Mouse (Mus musculus) MEL (cell line): Measurements from ENCODE around the gene Klhl3. TPM values are rescaled to one million over a fixed set of nuclear protein-coding genes. Genes with fewer than 3 reads are reported as not detected.
A peak's percentile ranks its signal among the peaks of the same experiment; 100 is the strongest.

Experiments used
- DNase-seq: peaks from one replicate; pipeline ENCODE4 v3.0.0; 2011; ENCODE audit warnings: low read depth, low spot score
- H3K27ac ChIP-seq: 2 replicates; pipeline ENCODE4 v1.5.1; 2012; ENCODE audit warnings: low read depth, mild to moderate bottlenecking, control low read depth, low read length, moderate library complexity; ENCODE audit not compliant: control insufficient read depth
- H3K27me3 ChIP-seq, 2 experiments: fragments of 150-350 bp in 1 of 2; sonication (generic) in 1 of 2; 2 replicates each; pipeline ENCODE4 v1.6.1; 2012; ENCODE audit warnings: low read length in 2 of 2, mild to moderate bottlenecking in 2 of 2, improper control_type of control experiment in 1 of 2, moderate library complexity in 1 of 2; ENCODE audit not compliant: insufficient read depth in 2 of 2, control insufficient read depth in 1 of 2
- H3K36me3 ChIP-seq, 2 experiments: 2 replicates each; pipeline ENCODE4 v1.6.1; 2012 to 2014; ENCODE audit warnings: low read length in 2 of 2, improper control_type of control experiment in 1 of 2, inconsistent platforms in 1 of 2, mild to moderate bottlenecking in 1 of 2; ENCODE audit not compliant: insufficient read depth in 2 of 2, control insufficient read depth in 1 of 2
- H3K4me1 ChIP-seq, 2 experiments: fragments of 150-350 bp in 1 of 2; sonication (generic) in 1 of 2; 2 replicates each; pipeline ENCODE4 v1.6.1; 2012; ENCODE audit warnings: low read length in 2 of 2, improper control_type of control experiment in 1 of 2, mild to moderate bottlenecking in 1 of 2; ENCODE audit not compliant: insufficient read depth in 2 of 2, control insufficient read depth in 1 of 2
- H3K4me3 ChIP-seq, 2 experiments: fragments of 150-350 bp in 1 of 2; sonication (generic) in 1 of 2; 2 replicates each; pipeline ENCODE4 v1.5.1; 2012; ENCODE audit warnings: low read depth in 2 of 2, low read length in 2 of 2, mild to moderate bottlenecking in 2 of 2, moderate library complexity in 2 of 2, control low read depth in 1 of 2, improper control_type of control experiment in 1 of 2; ENCODE audit not compliant: control insufficient read depth in 1 of 2, insufficient read depth in 1 of 2
- H3K79me2 ChIP-seq: 2 replicates; pipeline ENCODE4 v1.6.1; 2012; ENCODE audit warnings: mild to moderate bottlenecking, low read length, moderate library complexity; ENCODE audit not compliant: control insufficient read depth, poor library complexity, insufficient read depth
- H3K9ac ChIP-seq: 2 replicates; pipeline ENCODE4 v1.6.1; 2012; ENCODE audit warnings: low read depth, mild to moderate bottlenecking, control low read depth, low read length, moderate library complexity; ENCODE audit not compliant: control insufficient read depth, poor library complexity, severe bottlenecking
- H3K9me3 ChIP-seq: fragments of 150-350 bp; sonication (generic); replicated peaks from 2 replicates; pipeline ENCODE4 v1.6.1; 2012; ENCODE audit warnings: mild to moderate bottlenecking, low read length, improper control_type of control experiment, moderate library complexity; ENCODE audit not compliant: insufficient read depth
- BHLHE40 ChIP-seq: IDR thresholded peaks from 2 replicates; pipeline ENCODE4 v1.6.1; 2012; ENCODE audit warnings: low read depth, mild to moderate bottlenecking, inconsistent platforms, low read length, improper control_type of control experiment, borderline replicate concordance
- CHD1 ChIP-seq: IDR thresholded peaks from 2 replicates; pipeline ENCODE4 v1.6.1; 2012; ENCODE audit warnings: low read depth, mild to moderate bottlenecking, inconsistent platforms, low read length, improper control_type of control experiment
- ELF1 ChIP-seq: IDR thresholded peaks from 2 replicates; pipeline ENCODE4 v1.6.1; 2014; ENCODE audit warnings: low read depth, mild to moderate bottlenecking, inconsistent platforms, low read length, improper control_type of control experiment, moderate library complexity
- EP300 ChIP-seq, 2 experiments: IDR thresholded peaks; 2 replicates each; pipeline ENCODE4 v1.6.1; 2011; ENCODE audit warnings: improper control_type of control experiment in 2 of 2, low read length in 2 of 2, low read depth in 1 of 2, mild to moderate bottlenecking in 1 of 2
- ETS1 ChIP-seq: IDR thresholded peaks from 2 replicates; pipeline ENCODE4 v1.6.1; 2012; ENCODE audit warnings: low read depth, mild to moderate bottlenecking, inconsistent platforms, low read length, improper control_type of control experiment, moderate library complexity
- GATA1 ChIP-seq: IDR thresholded peaks from 2 replicates; pipeline ENCODE4 v1.6.1; 2011; ENCODE audit warnings: low read depth, low read length, improper control_type of control experiment
- HCFC1 ChIP-seq: IDR thresholded peaks from 2 replicates; pipeline ENCODE4 v1.6.1; 2012; ENCODE audit warnings: low read depth, mild to moderate bottlenecking, inconsistent platforms, low read length, improper control_type of control experiment, moderate library complexity
- JUND ChIP-seq: IDR thresholded peaks from 2 replicates; pipeline ENCODE4 v1.6.1; 2011; ENCODE audit warnings: low read depth, mild to moderate bottlenecking, improper control_type of control experiment, low read length
- KAT2A ChIP-seq: conservative IDR thresholded peaks from 2 replicates; pipeline ENCODE4 v1.6.1; 2012; ENCODE audit warnings: low read depth, low read length, improper control_type of control experiment, inconsistent platforms
- MAFK ChIP-seq: IDR thresholded peaks from 2 replicates; pipeline ENCODE4 v1.6.1; 2011; ENCODE audit warnings: low read depth, mild to moderate bottlenecking, low read length, improper control_type of control experiment, borderline replicate concordance
- MAX ChIP-seq: IDR thresholded peaks from 2 replicates; pipeline ENCODE4 v1.6.1; 2011; ENCODE audit warnings: low read length, improper control_type of control experiment
- MAZ ChIP-seq: IDR thresholded peaks from 2 replicates; pipeline ENCODE4 v1.6.1; 2012; ENCODE audit warnings: low read depth, mild to moderate bottlenecking, inconsistent platforms, low read length, improper control_type of control experiment
- MXI1 ChIP-seq: IDR thresholded peaks from 2 replicates; pipeline ENCODE4 v1.6.1; 2011; ENCODE audit warnings: mild to moderate bottlenecking, low read depth, low read length, improper control_type of control experiment
- MYC ChIP-seq: IDR thresholded peaks from 2 replicates; pipeline ENCODE4 v1.6.1; 2011; ENCODE audit warnings: low read depth, mild to moderate bottlenecking, low read length, improper control_type of control experiment, moderate library complexity
- NELFE ChIP-seq: IDR thresholded peaks from 2 replicates; pipeline ENCODE4 v1.6.1; 2011; ENCODE audit warnings: low read depth, low read length, improper control_type of control experiment
- NRF1 ChIP-seq: IDR thresholded peaks from 2 replicates; pipeline ENCODE4 v1.6.1; 2014; ENCODE audit warnings: low read depth, mild to moderate bottlenecking, inconsistent platforms, low read length, improper control_type of control experiment, moderate library complexity; ENCODE audit not compliant: poor library complexity, insufficient read depth, severe bottlenecking
- POLR2A ChIP-seq, 2 experiments: IDR thresholded peaks; 2 replicates each; pipeline ENCODE4 v1.6.1; 2011 to 2012; ENCODE audit warnings: low read length in 2 of 2, mild to moderate bottlenecking in 2 of 2, control low read depth in 1 of 2, improper control_type of control experiment in 1 of 2, low read depth in 1 of 2, moderate library complexity in 1 of 2; ENCODE audit not compliant: control insufficient read depth in 1 of 2, insufficient read depth in 1 of 2, poor library complexity in 1 of 2
- POLR2AphosphoS2 ChIP-seq: IDR thresholded peaks from 2 replicates; pipeline ENCODE4 v1.6.1; 2011; ENCODE audit warnings: low read length, improper control_type of control experiment
- RCOR1 ChIP-seq: IDR thresholded peaks from 2 replicates; pipeline ENCODE4 v1.6.1; 2012; ENCODE audit warnings: low read depth, mild to moderate bottlenecking, inconsistent platforms, low read length, improper control_type of control experiment
- SIN3A ChIP-seq: IDR thresholded peaks from 2 replicates; pipeline ENCODE4 v1.6.1; 2012; ENCODE audit warnings: low read length, improper control_type of control experiment, inconsistent platforms
- SMC3 ChIP-seq: IDR thresholded peaks from 2 replicates; pipeline ENCODE4 v1.6.1; 2011; ENCODE audit warnings: low read depth, low read length, improper control_type of control experiment
- TBP ChIP-seq: IDR thresholded peaks from 2 replicates; pipeline ENCODE4 v1.8.0; 2011; ENCODE audit warnings: low read depth, low read length, improper control_type of control experiment
- TCF12 ChIP-seq: IDR thresholded peaks from 2 replicates; pipeline ENCODE4 v1.6.1; 2014; ENCODE audit warnings: low read depth, mild to moderate bottlenecking, inconsistent platforms, low read length, improper control_type of control experiment, moderate library complexity
- UBTF ChIP-seq: IDR thresholded peaks from 2 replicates; pipeline ENCODE4 v1.6.1; 2012; ENCODE audit warnings: low read depth, mild to moderate bottlenecking, inconsistent platforms, low read length, improper control_type of control experiment, moderate library complexity, borderline replicate concordance; ENCODE audit not compliant: insufficient read depth
- USF2 ChIP-seq, 2 experiments: IDR thresholded peaks; 2 replicates each; pipeline ENCODE4 v1.6.1; 2011 to 2012; ENCODE audit warnings: improper control_type of control experiment in 2 of 2, low read length in 2 of 2, borderline replicate concordance in 1 of 2, inconsistent platforms in 1 of 2, low read depth in 1 of 2, mild to moderate bottlenecking in 1 of 2; ENCODE audit not compliant: insufficient read depth in 1 of 2
- ZKSCAN1 ChIP-seq: IDR thresholded peaks from 2 replicates; pipeline ENCODE4 v1.6.1; 2012; ENCODE audit warnings: low read depth, mild to moderate bottlenecking, inconsistent platforms, low read length, improper control_type of control experiment, moderate library complexity
- ZMIZ1 ChIP-seq: IDR thresholded peaks from 2 replicates; pipeline ENCODE4 v1.6.1; 2012; ENCODE audit warnings: low read depth, mild to moderate bottlenecking, inconsistent platforms, low read length, improper control_type of control experiment, moderate library complexity
- ZNF384 ChIP-seq: IDR thresholded peaks from 2 replicates; pipeline ENCODE4 v1.6.1; 2012; ENCODE audit warnings: low read depth, mild to moderate bottlenecking, inconsistent platforms, low read length, improper control_type of control experiment
- polyA plus RNA-seq, 2 experiments: library from polyadenylated mRNA; stranded (reverse) in 1 of 2; unstranded in 1 of 2; fragments of >175 nt in 1 of 2; fragments of >200 nt in 1 of 2; gene quantifications; 2 replicates each; pipeline versions ENCODE4 v1.2.1 to v1.2.4; 2012; ENCODE audit warnings: low replicate concordance in 2 of 2, low read depth in 1 of 2; ENCODE audit not compliant: insufficient read length in 2 of 2, insufficient read depth in 1 of 2, missing spikeins in 1 of 2
- total RNA-seq: library from RNA; depleted of rRNA; stranded (reverse); fragments of 300-350 nt; gene quantifications from 2 replicates; pipeline ENCODE4 v1.2.3, GENCODE M21; 2012

Gene Klhl3
- total and polyA plus RNA-seq, 3 experiments = 0.01 TPM; not detected in 2

DNA sequence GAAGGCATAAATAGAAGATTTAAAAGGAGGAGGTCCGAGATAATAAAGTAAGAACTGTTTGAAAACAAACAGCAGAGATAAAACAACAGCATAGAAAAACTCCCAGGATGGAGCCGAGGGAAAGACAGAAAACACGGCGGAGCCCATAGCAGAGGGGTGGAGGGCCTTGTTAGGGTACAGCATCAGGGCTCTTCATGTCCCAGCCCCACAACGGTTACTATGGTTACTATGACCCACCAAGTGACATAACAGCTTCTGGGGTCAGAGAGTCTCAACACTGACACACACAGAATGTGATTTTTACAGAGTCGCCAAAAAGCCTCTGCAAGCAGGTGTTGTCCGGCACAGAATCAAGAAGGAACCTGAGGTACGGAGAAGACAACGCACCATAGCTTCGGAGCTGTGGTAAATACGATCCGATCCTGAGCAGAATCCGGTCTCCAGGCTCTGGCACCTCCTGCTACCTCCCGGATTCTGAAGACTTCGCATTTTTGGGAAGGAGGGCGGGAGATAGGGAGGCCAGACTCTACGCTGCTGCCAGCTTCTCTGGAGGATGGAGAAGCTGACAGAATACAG, 35.0 kb upstream of the Klhl3 start:
- Histone ChIP-seq H3K9me3 (no peaks in the 10 kb centered on the region), H3K4me1 (peaks cover 0 to 11% of the 10 kb centered on the region in 2 experiments; a peak in 2 of 4 replicates), H3K79me2 (0 out of 2 replicates have a peak, but pooled peaks cover 6% of the 10 kb centered on the region), H3K36me3 (peaks cover 0 to 6% of the 10 kb centered on the region in 2 experiments; a peak in 2 of 4 replicates)
- no peak for TF ChIP-seq MAX
- peak; percentile 57 for TF ChIP-seq MAZ
- TF ChIP-seq SIN3A = peak; percentile 85
- peak; percentile 57; the same call in 1 of the 2 replicates for TF ChIP-seq ETS1
- 0 out of 4 replicates have a peak, but pooled peaks of 1 of the 2 experiments have one; percentile 30 for TF ChIP-seq POLR2A (IDR thresholded peaks at IDR 0.05; ENCODE audit: control insufficient read depth in 1 of 2, insufficient read depth in 1 of 2, low read depth in 1 of 2, low read length in 2 of 2, poor library complexity in 1 of 2)
- TF ChIP-seq NRF1 = no peak
- TF ChIP-seq ELF1 = 0 out of 2 replicates have a peak, but pooled peaks have one; percentile 7
- peak; percentile 78 for TF ChIP-seq GATA1
- peak; percentile 40; the same call in 1 of the 2 replicates for TF ChIP-seq RCOR1
- TF ChIP-seq EP300 (IDR thresholded peaks at IDR 0.05; ENCODE audit: low read depth in 1 of 2, low read length in 2 of 2) = peak; percentile 40 to 56; a peak in 3 of 4 replicates
- peak; percentile 52; the same call in 1 of the 2 replicates for TF ChIP-seq MXI1
- no peak for TF ChIP-seq USF2 (IDR thresholded peaks at IDR 0.05; ENCODE audit: borderline replicate concordance in 1 of 2, insufficient read depth in 1 of 2, low read depth in 1 of 2, low read length in 2 of 2)
- TF ChIP-seq JUND = no peak
- TF ChIP-seq ZNF384 = peak; percentile 58; the same call in 1 of the 2 replicates
- peak; percentile 72; the same call in 1 of the 2 replicates for TF ChIP-seq MAFK
- TF ChIP-seq KAT2A = no peak
- peak; percentile 72; the same call in 1 of the 2 replicates for TF ChIP-seq TBP
- no peak for TF ChIP-seq POLR2AphosphoS2
- peak; percentile 32; the same call in 1 of the 2 replicates for TF ChIP-seq HCFC1
- TF ChIP-seq CHD1 = no peak; the same call in 1 of the 2 replicates
- TF ChIP-seq BHLHE40 = no peak
- TF ChIP-seq MYC = no peak
- TF ChIP-seq NELFE = peak; percentile 37; the same call in 1 of the 2 replicates
- peak; percentile 33; the same call in 1 of the 2 replicates for TF ChIP-seq TCF12
- TF ChIP-seq ZMIZ1 = no peak
- TF ChIP-seq SMC3 = no peak
- TF ChIP-seq UBTF = 0 out of 2 replicates have a peak, but pooled peaks have one; percentile 79
- TF ChIP-seq ZKSCAN1 = no peak
- TF ChIP-seq, all 39 proteins: peak for 16
- Histone ChIP-seq H3K4me3 (peak overlapping the region; percentile 56 to 64), H3K27ac (peak overlapping the region; percentile 64), H3K27me3 (no peaks in the 10 kb centered on the region), H3K9ac (peak overlapping the region; percentile 62)
- DNase-seq = peak; percentile 95
